Comparison of ENCODE assay signal across 9 mouse cellular contexts in the genomic region with DNA sequence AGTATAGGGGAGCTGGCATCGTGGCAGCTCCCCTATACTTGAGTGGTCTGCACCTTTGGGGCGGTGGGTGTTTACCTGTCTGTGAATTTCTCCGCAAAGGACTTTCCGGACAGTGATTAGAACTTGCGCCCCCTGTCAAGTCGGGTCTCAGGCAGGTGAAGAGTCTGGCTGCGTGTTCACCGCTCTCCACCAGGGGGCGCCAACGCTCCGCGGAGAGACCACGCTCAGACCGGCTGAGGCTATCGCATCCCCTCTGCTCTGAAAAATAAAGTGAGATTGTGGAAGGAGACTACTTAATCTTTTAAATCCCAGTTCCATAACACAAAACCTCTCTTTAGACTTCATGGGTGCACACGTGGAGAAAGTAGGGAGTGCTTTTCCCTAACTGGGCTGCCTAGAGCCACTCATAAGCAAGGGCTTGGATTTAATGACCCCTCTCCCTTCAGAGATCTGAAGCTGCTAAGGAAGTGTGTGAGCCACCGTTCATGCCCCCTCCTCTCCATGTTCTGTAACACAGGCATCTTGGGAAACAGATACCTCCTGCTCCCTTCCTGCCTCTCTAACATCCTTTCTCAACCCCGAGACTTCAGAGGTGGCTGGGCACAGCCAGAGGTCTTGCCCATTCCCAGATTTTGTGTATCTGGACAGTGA. TPM values are rescaled to one million over a fixed set of nuclear protein-coding genes. Genes with fewer than 3 reads are reported as not detected.
DNase-seq lines count a peak whose midpoint lies in the region; ATAC-seq and TF ChIP-seq lines count a peak whose summit lies in the region.
"Had no signal": no experiment of that assay in that cellular context is flagged by ENCODE, and none has a peak within 500 bp of the region (broad histone marks: within the 10 kb centered on the region; RNA-seq: fewer than 3 reads in every experiment).

No protein-coding gene starts in this region.

- peaks cover 3% of the 10 kb centered on the region; the same call in 1 of the 2 replicates for H3K4me1 ChIP-seq in limb, embryonic 14.5 days (ENCODE audit: control insufficient read depth, insufficient read depth, low read length)
- H3K4me1 ChIP-seq in neural tube, embryonic 13.5 days (replicated peaks), result peaks cover 24% of the 10 kb centered on the region
- H3K4me1 ChIP-seq in stomach, postnatal 0 days (replicated peaks; ENCODE audit: control insufficient read depth, insufficient read depth), result no peaks in the 10 kb centered on the region

- no peaks in the 10 kb centered on the region for H3K27me3 ChIP-seq in limb, embryonic 14.5 days (ENCODE audit: control insufficient read depth, insufficient read depth, low read length)
- H3K27me3 ChIP-seq in neural tube, embryonic 13.5 days, result peaks cover 13% of the 10 kb centered on the region; the same call in 1 of the 2 replicates
- no peaks in the 10 kb centered on the region for H3K27me3 ChIP-seq in stomach, postnatal 0 days (ENCODE audit: control insufficient read depth, insufficient read depth, low read length)
- H3K27me3 ChIP-seq: embryonic facial prominence, embryonic 12.5 days had no signal

- no peak for TF ChIP-seq POLR2A in limb, embryonic 14.5 days (IDR thresholded peaks at IDR 0.05; ENCODE audit: borderline replicate concordance, extremely low read depth, insufficient read depth, insufficient read length)

- 3% methylated on average over 18 of the region's 18 CpGs for WGBS in limb, embryonic 14.5 days
- 4% methylated on average over 18 of the region's 18 CpGs for WGBS in neural tube, embryonic 13.5 days
- 7% methylated on average over 18 of the region's 18 CpGs for WGBS in stomach, postnatal 0 days

- no peaks in the 10 kb centered on the region for H3K9me3 ChIP-seq in limb, embryonic 14.5 days (ENCODE audit: control insufficient read depth, low read length)
- no peaks in the 10 kb centered on the region for H3K9me3 ChIP-seq in neural tube, embryonic 13.5 days
- no peaks in the 10 kb centered on the region for H3K9me3 ChIP-seq in stomach, postnatal 0 days (ENCODE audit: control insufficient read depth, low read length)
- H3K9me3 ChIP-seq: embryonic facial prominence, embryonic 12.5 days had no signal

- peak; percentile 53 for DNase-seq in 416B (ENCODE audit: low read depth)
- peak; percentile 11 for DNase-seq in adrenal gland, adult 8-10 months
- DNase-seq in embryo, embryonic 11 days, result peak; percentile 81
- peak; percentile 28 to 65 for DNase-seq in kidney, adult 8-10 months
- DNase-seq in limb, embryonic 14.5 days (ENCODE audit: low spot score), result peak; percentile 57
- DNase-seq in stomach, postnatal 0 days (ENCODE audit: low spot score), result peak; percentile 77

- no peak overlapping the region for H3K4me2 ChIP-seq in limb, embryonic 14.5 days (replicated peaks; ENCODE audit: low read depth, low read length, severe bottlenecking)
- no peak overlapping the region for H3K4me2 ChIP-seq in neural tube, embryonic 13.5 days
- no peak overlapping the region for H3K4me2 ChIP-seq in stomach, postnatal 0 days (replicated peaks; ENCODE audit: low read depth)
- H3K4me2 ChIP-seq: embryonic facial prominence, embryonic 12.5 days had no signal

- ATAC-seq in granulocyte monocyte progenitor cell, adult 5-6 weeks (replicated peaks; ENCODE audit: poor library complexity, severe bottlenecking), result peak; percentile 92
- peak; percentile 36; the same call in 1 of the 2 replicates for ATAC-seq in limb, embryonic 14.5 days (ENCODE audit: low FRiP score, low read depth)
- peak; percentile 44 for ATAC-seq in neural tube, embryonic 13.5 days (ENCODE audit: low read depth)
- ATAC-seq in stomach, postnatal 0 days (ENCODE audit: low FRiP score, low TSS enrichment), result no peak; the same call in 1 of the 2 replicates

- H3K36me3 ChIP-seq in limb, embryonic 14.5 days (ENCODE audit: control insufficient read depth, insufficient read depth, low read length), result no peaks in the 10 kb centered on the region
- H3K36me3 ChIP-seq in neural tube, embryonic 13.5 days, result no peaks in the 10 kb centered on the region
- H3K36me3 ChIP-seq in stomach, postnatal 0 days (ENCODE audit: control insufficient read depth, insufficient read depth, low read length), result no peaks in the 10 kb centered on the region
- H3K36me3 ChIP-seq: embryonic facial prominence, embryonic 12.5 days had no signal

- no peak for TF ChIP-seq EP300 in stomach, postnatal 0 days (optimal IDR thresholded peaks at IDR 0.05)

- no peak overlapping the region for H3K4me3 ChIP-seq in limb, embryonic 14.5 days (replicated peaks; ENCODE audit: low read length)
- no peak overlapping the region for H3K4me3 ChIP-seq in neural tube, embryonic 13.5 days
- H3K4me3 ChIP-seq in stomach, postnatal 0 days (ENCODE audit: low read depth, low read length), result no peak overlapping the region
- H3K4me3 ChIP-seq: embryonic facial prominence, embryonic 12.5 days had no signal

- no peak overlapping the region for H3K9ac ChIP-seq in limb, embryonic 14.5 days (ENCODE audit: low read depth, low read length, severe bottlenecking)
- H3K9ac ChIP-seq in neural tube, embryonic 13.5 days, result no peak overlapping the region; the same call in 1 of the 2 replicates
- no peak overlapping the region for H3K9ac ChIP-seq in stomach, postnatal 0 days (ENCODE audit: low read length)
- H3K9ac ChIP-seq: embryonic facial prominence, embryonic 12.5 days had no signal

- peak; percentile 97 for TF ChIP-seq CTCF in stomach, postnatal 0 days (IDR thresholded peaks at IDR 0.05; ENCODE audit: low read depth)

- no peak overlapping the region for H3K27ac ChIP-seq in limb, embryonic 14.5 days (replicated peaks; ENCODE audit: low read depth, low read length)
- no peak overlapping the region for H3K27ac ChIP-seq in neural tube, embryonic 13.5 days (replicated peaks)
- no peak overlapping the region for H3K27ac ChIP-seq in stomach, postnatal 0 days (replicated peaks)
- H3K27ac ChIP-seq: embryonic facial prominence, embryonic 12.5 days had no signal

RNA-seq across cellular contexts. Expression of a gene that starts 34.1 kb away (rescaled TPM):
- 10 to 100 TPM; 81.0 to 96.7 (median 91.6) TPM for total RNA-seq in adrenal gland, adult 8-10 months (2022)
- 13.4 and 29.1 TPM in 2 replicates for total RNA-seq in granulocyte monocyte progenitor cell, adult 5-6 weeks (2014; fragmentation: Nextera tagmentation)
- 6.7 and 7.9 TPM in 2 replicates for total RNA-seq in granulocyte monocyte progenitor cell, adult 5-6 weeks (2017)
- polyA plus RNA-seq in limb, embryonic 14.5 days (2012; rRNA removed), result 65.4 and 83.0 TPM in 2 replicates
- 60.3 and 74.2 TPM in 2 replicates for polyA plus RNA-seq in limb, embryonic 14.5 days (2014; fragmentation: Nextera tagmentation; extraction: Ambion mirVana)
- polyA plus RNA-seq in neural tube, embryonic 13.5 days (2015; fragmentation: Nextera tagmentation; extraction: Ambion mirVana), result 165 TPM in 2 replicates
- 28.9 and 30.0 TPM in 2 replicates for polyA plus RNA-seq in stomach, postnatal 0 days (2015; fragmentation: Nextera tagmentation; extraction: Ambion mirVana)

RNA-seq across cellular contexts. Expression of a gene that starts 45.3 kb away (rescaled TPM):
- total RNA-seq in adrenal gland, adult 8-10 months (2022), result 100 to 1,000 TPM in 2 of 4 experiments, 10 to 100 TPM in 2; 42.5 to 190 (median 123) TPM
- not detected in 2 replicates for total RNA-seq in granulocyte monocyte progenitor cell, adult 5-6 weeks (2014; fragmentation: Nextera tagmentation)
- not detected in 2 replicates for total RNA-seq in granulocyte monocyte progenitor cell, adult 5-6 weeks (2017)
- 452 and 589 TPM in 2 replicates for polyA plus RNA-seq in limb, embryonic 14.5 days (2012; rRNA removed)
- 299 and 356 TPM in 2 replicates for polyA plus RNA-seq in limb, embryonic 14.5 days (2014; fragmentation: Nextera tagmentation; extraction: Ambion mirVana)
- 4,054 and 4,218 TPM in 2 replicates for polyA plus RNA-seq in neural tube, embryonic 13.5 days (2015; fragmentation: Nextera tagmentation; extraction: Ambion mirVana)
- 137 and 150 TPM in 2 replicates for polyA plus RNA-seq in stomach, postnatal 0 days (2015; fragmentation: Nextera tagmentation; extraction: Ambion mirVana)

Comparison
In these comparisons a context has a peak if more than half of its experiments do, and no peak if none do; other contexts are left out.
1. DNase-seq: peak in every context shown above with its lines; median percentile 81 in embryo, embryonic 11 days; 77 in stomach, postnatal 0 days; 57 in limb, embryonic 14.5 days; 53 in 416B; 46 in kidney, adult 8-10 months; 11 in adrenal gland, adult 8-10 months.